Mouse (Mus musculus) heart, postnatal 0 days (tissue): Measurements from ENCODE around the gene Siah2.

ENCODE experiments used
- CTCF ChIP-seq: IDR thresholded peaks from 2 replicates; pipeline ENCODE4 v1.5.1; 2016; ENCODE audit warnings: antibody characterized with exemption, control low read depth, low read depth
- EP300 ChIP-seq: IDR thresholded peaks from 2 replicates; pipeline ENCODE4 v1.6.1; 2016; ENCODE audit warnings: antibody characterized with exemption, low read depth

GRCm38 (mm10) chr3:58653907-58654306, 38.3 kb downstream of the Siah2 start:
- peak; percentile 29; the same call in 1 of the 2 replicates for TF ChIP-seq CTCF
- TF ChIP-seq EP300 = no peak
